Mouse (Mus musculus) 3134 (cell line): ENCODE data around the gene Phf8.
"Not testable (repeated sequence)": the region's sequence is repeated elsewhere in the genome, so short reads cannot be mapped to it uniquely, and the experiment has no call there.

ENCODE experiments used
- DNase-seq: peaks from one replicate; pipeline ENCODE4 v3.0.0-alpha.2; 2011; ENCODE audit warnings: low spot score; ENCODE audit not compliant: insufficient read length; ENCODE audit errors: extremely low read depth

The Phf8 gene

DNA sequence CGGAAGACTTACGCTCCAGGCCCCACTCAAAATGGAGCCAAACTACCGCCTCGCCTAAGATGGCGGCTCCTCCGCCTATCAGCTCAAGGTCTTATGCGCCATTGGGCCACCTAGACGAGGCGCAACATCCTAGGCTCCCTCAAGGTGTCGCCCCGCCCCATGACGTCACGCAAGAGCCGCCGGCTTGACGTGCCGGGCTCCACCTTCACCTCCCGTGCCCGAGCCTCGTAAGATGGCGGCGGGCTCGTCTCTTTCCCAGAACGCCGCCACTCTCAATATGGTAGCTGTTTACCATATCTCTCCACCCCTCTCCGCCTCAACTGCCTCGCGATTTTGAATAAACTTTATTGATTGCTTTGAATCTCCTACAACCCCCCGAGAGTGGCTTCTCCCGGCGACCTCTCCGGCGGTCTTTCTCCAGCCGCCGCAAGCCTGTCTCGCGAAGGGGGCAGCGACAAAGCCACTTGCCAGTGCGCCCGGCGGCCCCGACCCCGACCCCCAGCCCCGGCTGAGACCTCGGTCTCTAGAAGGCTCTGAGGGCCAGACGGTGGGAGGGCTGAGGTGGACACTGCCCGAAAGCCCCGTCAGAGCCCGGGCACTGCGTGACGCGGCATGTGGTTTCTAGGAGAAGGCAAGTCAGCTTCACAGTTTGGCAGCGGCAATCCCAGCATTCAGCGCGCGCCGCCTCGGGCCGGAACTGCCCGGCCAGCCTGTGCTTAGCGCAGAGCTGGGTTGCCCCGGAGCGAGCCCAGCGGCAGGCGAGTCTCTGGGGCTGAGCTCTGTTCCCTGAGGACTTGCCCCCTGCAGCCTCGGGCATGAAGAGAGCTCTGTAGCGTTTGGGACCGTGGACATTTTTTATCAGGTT is at the start of gene Phf8:
Phf8 (plus strand) TSS at position 215 of the 865 bp plus-strand sequence.
- peak; percentile 95 for DNase-seq

DNA sequence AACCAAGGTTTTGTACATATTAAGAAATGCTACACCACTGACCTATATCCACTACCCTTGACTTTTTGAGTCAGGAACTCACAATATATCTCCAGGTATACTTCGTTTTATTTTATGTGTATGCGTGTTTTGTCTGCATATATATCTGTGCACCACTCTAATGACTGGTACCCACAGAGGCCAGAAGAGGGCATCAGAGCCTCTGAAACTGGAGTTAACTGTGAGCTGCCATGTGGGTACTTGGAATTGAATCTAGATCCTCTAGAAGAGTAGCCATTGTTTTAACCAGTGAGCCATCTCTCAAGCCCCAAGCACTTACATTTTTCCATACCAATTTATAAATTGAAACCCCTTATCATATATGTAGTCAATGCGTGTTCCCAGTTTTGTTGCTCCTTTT is 32.3 kb upstream of the Phf8 start:
- DNase-seq = no peak

DNA sequence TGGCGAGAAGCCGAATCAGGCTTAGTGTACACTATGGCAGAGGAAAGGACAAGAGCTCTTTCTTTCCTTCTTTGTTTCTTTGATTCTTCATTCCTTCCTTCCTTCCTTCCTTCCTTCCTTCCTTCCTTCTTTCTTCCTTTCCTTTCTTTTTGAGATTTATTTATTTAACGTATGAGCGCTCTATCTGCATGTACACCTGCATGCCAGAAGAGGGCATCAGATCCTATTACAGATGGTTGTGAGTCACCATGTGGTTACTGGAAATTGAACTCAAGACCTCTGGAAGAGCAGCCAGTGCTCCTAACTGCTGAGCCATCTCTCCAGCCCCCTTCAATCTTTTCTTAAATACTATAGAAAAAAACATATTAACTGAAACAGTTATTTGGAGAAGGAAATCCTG is 27.2 kb upstream of the Phf8 start:
- not testable (repeated sequence) for DNase-seq

DNA sequence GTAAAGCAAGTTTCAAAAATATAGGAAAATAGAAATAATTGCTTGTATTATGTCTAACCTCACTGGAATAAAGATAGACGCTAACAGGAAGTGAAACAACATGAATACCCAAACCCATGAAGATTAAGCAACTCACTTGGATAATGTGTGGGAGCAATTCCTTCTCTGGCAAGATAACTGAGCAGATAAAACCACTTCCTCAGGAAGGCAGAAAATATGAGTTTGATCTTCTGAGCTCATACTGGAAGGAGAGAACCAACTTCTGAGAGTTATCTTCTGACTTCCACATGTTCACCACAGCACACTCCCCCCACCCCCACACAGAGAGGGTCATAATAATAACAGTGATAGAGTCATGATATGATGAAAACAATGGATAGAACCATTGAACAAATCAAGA is 23.9 kb upstream of the Phf8 start:
- DNase-seq = no peak

DNA sequence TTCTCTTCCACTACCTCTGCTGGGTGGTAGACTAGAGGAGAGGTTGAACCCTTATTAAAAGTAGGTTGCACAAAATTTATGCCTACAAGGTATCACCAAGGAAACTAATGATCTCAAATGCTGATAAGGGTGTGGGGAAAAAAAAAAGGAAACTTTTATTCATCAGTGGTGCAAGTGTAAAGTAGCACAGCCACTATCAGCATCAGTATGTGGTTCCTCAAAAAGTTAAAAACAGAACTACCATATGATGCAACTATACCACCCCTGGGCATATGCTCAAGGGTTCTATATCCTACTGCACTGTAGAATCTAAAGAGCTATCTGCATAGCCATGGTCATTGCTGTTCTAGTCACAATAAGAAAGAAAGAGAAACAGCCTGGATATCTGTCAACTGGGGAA is 11.9 kb upstream of the Phf8 start:
- DNase-seq = no peak

DNA sequence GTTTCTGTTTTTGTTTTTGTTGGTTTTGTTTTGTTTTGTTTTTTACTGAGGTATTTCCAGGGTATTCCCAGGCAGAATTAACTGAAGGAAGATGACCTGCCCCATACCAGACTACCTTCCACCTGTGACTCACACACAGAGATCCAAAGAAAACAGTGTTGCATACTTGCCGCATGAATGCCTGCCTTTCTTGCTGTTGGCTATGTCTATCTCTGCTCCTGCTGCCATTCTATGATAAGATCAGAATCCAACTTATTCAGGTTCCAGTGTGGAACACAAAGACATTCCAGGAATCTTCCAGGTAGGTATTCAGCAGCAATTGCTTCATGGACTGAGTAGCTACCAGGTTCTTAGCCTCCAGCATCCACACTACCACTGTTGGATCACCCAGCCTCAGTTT is 10.6 kb upstream of the Phf8 start:
- DNase-seq = no peak

DNA sequence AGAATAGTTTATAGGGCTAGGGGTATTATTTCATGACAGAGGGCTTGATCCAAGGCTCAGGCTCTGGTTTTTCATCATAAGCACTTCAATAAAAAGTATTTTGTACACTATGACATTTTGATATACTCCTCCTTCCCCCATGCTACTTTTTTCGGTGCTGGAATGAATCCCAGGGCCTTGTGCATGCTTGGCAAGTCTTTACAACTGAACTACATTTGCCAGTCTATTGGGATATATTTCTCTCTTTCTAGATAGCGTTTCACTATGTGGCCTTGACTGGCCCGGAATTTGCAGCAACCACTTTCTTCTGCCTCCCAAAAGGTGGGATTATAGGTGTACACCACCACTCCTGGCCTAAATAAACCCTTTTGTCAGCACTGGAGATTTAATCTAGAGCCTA is 7.4 kb upstream of the Phf8 start:
- no peak for DNase-seq

DNA sequence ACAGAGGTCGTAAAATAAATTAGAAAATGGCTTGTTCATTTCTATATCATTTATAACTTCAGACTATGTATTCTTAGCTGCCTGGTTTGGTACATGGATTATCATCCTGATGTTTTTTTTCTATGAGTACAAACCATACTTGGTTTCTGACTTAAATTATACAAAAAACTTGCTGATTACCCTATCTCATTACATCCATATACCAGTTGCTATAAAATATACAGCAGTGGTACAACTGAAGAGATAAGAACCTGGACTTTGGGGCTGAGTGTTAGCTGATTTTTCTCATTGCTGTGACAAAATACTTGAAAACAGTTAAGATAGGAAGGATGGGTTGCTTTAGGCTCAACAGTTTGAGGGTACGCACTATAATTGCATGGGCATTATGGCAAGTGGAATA is 6.8 kb upstream of the Phf8 start:
- no peak for DNase-seq

DNA sequence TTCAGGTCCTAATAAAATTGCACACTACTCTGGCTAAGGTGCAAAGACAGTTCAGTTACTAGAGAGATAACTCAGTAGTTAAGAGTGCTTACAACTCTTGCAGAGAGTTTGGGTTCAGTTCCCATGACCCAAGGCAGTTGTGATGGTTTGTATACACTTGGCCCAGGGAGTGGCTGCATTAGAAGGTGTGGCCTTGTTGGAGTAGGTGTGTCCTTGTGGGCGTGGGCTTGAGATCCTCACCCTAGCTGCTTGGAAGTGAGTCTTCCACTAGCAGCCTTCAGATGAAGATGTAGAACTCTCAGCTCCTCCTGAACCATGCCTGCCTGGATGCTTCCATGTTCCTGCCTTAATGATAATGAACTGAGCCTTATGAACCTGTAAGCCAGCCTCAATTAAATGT is 2.3 kb upstream of the Phf8 start:
- DNase-seq = no peak

DNA sequence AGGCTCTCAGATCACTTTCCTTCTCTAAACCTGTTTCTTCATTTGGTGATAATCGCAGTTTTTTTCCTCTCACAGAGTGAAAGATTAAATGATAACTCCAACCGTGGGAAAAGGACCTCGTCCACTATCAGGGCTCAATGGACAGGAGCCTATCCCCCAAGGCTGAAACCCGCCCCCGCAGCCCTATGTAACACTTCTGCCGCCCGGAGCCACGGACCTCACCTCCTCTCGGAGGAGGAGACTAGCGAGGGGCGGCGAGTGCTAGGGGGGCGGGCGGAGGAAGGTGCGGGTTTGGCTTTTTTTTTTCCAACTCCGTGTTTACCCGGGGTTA is 380 bp upstream of the Phf8 start:
- DNase-seq = no peak

DNA sequence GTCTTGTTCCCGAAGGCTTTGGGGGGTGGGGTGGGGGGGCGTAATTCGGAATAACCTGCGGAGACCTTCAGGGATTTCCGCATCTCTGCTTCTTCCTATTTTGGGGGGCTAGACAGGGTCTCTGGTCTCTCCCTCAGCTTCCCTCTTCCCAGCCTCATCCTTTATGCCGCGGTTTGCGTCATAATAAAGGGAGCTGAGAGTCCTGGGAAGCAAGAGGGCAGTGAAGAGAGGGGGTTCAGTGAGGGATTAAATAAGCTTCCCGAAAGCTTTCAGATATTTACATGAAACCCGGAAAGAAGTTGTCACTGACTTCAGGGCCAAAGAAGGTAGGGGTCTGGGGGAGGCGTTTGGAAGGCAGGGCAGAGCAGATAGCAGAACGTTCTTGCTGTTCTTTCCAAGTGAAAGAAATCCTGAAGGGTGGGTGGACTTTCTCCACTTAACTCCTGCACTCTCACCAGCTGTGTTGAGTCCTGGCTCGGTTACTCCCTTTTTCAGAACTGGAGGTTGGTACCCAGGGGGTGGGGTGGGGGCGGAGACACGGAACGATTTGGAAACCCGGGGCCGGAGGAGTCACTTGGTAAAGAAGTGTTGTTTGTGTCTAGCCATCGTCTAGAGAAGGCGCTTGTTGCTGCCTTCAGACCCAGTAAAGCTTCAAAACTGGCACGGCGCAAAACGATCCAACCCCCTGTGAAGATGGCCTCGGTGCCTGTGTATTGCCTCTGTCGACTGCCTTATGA is 1.5 kb downstream of the Phf8 start:
- DNase-seq = peak; percentile 46

DNA sequence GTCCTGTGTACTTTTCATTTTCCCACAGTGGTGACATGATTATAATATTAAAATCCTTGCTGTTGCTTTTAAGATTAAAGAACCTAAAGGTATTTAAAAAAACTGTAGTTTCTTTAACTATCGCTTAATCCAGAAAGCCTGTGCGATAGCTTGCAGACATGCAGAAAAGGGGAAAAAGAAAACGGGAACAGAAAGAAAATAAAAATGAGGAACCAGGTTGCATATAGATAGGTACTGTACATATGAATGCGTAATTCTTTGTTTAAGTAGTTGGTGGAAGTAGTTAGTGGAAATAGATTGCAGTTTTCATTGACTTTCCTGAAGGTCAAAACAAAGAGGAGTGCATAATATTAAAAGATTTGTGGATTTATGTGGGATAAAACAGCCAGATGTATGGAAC is 32.9 kb downstream of the Phf8 start:
- no peak for DNase-seq

DNA sequence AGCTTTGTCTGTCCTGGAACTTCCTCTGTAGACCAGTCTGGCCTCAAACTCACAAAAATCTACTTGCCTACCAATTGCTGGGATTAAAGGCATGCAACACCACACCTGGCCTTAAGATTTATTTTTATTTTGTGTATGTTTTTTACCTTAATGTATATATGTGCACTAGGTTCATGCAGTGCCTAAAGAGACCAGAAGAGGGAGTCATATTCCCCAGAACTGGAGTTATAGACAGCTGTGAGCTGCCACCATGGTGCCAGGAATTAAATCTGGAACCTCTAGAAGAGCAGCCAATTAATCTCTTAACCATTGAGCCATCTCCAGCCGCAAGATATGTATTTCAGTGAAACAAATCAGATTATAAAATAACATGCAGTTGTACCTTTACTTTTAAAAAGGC is 54.7 kb downstream of the Phf8 start:
- DNase-seq = no peak

DNA sequence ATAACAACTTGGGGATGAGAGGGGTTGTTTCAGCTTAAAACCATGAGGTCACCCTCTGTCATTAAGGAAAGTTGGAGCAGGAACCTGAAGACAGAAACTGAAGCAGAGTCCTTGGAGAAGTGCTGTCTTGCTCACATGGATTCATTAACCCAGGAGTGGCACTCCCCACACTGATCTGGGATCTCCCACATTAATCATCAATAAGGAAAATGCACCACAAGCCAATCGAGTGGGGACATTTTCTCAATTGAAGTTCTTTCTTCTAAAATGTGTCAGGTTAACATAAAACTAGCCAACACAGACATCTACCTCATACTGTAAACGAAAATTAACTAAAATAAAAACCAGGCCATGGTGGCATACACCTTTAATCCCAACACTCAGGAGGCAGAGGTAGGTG is 122.9 kb downstream of the Phf8 start:
- DNase-seq = no peak

DNA sequence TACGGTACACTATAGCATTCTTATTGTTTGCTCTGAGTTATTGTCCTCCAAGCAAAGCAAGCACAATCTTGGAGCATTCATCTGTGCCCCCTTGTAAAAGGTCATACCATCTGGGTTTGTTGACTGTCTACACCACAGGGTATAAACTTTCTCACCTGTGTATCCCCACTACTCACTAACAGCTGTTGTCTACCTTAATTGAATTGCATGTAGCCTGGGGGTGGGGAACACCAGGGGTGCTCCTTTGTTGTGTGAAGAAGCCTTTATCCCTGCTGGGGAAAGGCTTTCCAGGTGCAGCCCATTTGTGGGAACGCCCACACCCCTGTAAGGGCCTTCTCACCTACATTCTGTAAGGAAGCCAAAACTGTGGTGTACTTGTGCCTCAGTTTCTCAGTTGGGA is 133.3 kb downstream of the Phf8 start:
- DNase-seq = no peak

DNA sequence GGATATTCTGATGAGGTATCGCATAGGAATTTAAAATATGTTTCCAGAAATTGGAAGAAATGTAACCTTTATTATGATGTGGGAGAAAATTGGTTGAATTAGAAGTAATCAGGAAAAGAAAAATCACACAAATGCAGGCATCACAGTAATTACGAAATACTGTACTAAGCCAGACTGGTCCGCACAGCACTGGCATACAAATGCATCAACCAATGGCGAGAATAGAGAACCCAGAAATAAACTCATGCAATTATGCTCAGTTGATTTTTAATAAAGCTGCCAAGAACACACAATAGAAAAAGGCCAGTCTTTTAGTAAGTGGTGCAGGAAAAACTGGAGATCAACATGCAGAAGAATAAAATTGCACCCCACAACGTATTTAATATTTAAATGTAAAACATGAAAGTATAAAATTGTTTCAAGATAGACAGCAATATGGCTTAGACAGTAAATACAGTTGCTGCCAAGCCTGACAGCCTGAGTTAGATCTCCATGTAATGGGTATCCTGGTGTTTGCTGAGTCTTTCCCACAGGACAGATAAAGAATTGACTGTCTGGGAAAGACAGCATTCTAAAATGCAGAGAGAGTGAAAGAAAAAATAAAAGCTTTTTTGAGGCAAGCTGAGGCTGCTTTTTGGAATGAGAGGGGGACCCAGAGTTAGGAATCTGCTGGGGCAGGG is 154.2 kb downstream of the Phf8 start:
- DNase-seq = no peak
